Mouse (Mus musculus) embryonic facial prominence, embryonic 10.5 days (tissue): ENCODE measurements around the gene Fgd3. TPM values are rescaled to one million over a fixed set of nuclear protein-coding genes. Genes with fewer than 3 reads are reported as not detected.

Experiments
- DNase-seq: peaks from one replicate; pipeline ENCODE4 v3.0.0-alpha.2; 2017; ENCODE audit warnings: low spot score
- H3K27ac ChIP-seq: fragments of 300-500 bp; sonication (generic); replicated peaks from 2 replicates; pipeline ENCODE4 v1.5.1; 2016; ENCODE audit warnings: mild to moderate bottlenecking
- H3K27me3 ChIP-seq: fragments of 300-500 bp; sonication (generic); replicated peaks from 2 replicates; pipeline ENCODE4 v1.6.1; 2016; ENCODE audit warnings: low read depth, mild to moderate bottlenecking; ENCODE audit not compliant: poor library complexity, severe bottlenecking
- H3K36me3 ChIP-seq: fragments of 300-500 bp; sonication (generic); replicated peaks from 2 replicates; pipeline ENCODE4 v1.6.1; 2016; ENCODE audit warnings: mild to moderate bottlenecking, moderate library complexity
- H3K4me1 ChIP-seq: fragments of 300-500 bp; sonication (generic); 2 replicates; pipeline ENCODE4 v1.6.1; 2016
- H3K4me3 ChIP-seq: fragments of 300-500 bp; sonication (generic); 2 replicates; pipeline ENCODE4 v1.5.1; 2016; ENCODE audit warnings: mild to moderate bottlenecking, moderate library complexity
- H3K9me3 ChIP-seq: fragments of 300-500 bp; sonication (generic); 2 replicates; pipeline ENCODE4 v1.6.1; 2016; ENCODE audit warnings: mild to moderate bottlenecking
- WGBS: fragments of 180-500 bp; shearing (Covaris S2); methylation state at CpG from one replicate; pipeline ENCODE4 v1.1.7; 2016; 5-methylcytosine and 5-hydroxymethylcytosine counted together
- polyA plus RNA-seq: library from polyadenylated mRNA; unstranded; fragments of >200 nt; fragmentation: Nextera tagmentation; extraction: Ambion mirVana; gene quantifications from 2 replicates; pipeline ENCODE4 v1.2.1, GENCODE M21; 2016

Gene Fgd3
- polyA plus RNA-seq, 1 experiment from 2014 or later = 1.3 TPM

- WGBS = 74% methylated on average over 2 of the region's 2 CpGs
- Histone ChIP-seq H3K27ac (no peak overlapping the region), H3K4me1 (peaks cover 24% of the 10 kb centered on the region), H3K9me3 (no peaks in the 10 kb centered on the region), H3K36me3 (no peaks in the 10 kb centered on the region), H3K4me3 (no peak overlapping the region), H3K27me3 (peaks cover 36% of the 10 kb centered on the region)
- no peak for DNase-seq
These were observed 68.0 kb downstream of the Fgd3 start for GRCm38 (mm10) chr13:49252113-49252512.

GRCm38 (mm10) chr13:49250716-49251517, 69.2 kb downstream of the Fgd3 start:
- Histone ChIP-seq H3K27me3 (peaks cover 48% of the 10 kb centered on the region), H3K27ac (no peak overlapping the region), H3K9me3 (no peaks in the 10 kb centered on the region), H3K4me1 (peaks cover 21% of the 10 kb centered on the region), H3K4me3 (no peak overlapping the region), H3K36me3 (no peaks in the 10 kb centered on the region)
- no peak for DNase-seq
- 26% methylated on average over 4 of the region's 4 CpGs for WGBS

- Histone ChIP-seq H3K27ac (no peak overlapping the region), H3K9me3 (no peaks in the 10 kb centered on the region), H3K4me3 (no peak overlapping the region), H3K27me3 (peaks cover 60% of the 10 kb centered on the region), H3K36me3 (no peaks in the 10 kb centered on the region), H3K4me1 (peaks cover 30% of the 10 kb centered on the region)
- DNase-seq = no peak
- 72% methylated on average over 2 of the region's 2 CpGs for WGBS
These were observed 70.5 kb downstream of the Fgd3 start for GRCm38 (mm10) chr13:49249634-49250033.

DNA sequence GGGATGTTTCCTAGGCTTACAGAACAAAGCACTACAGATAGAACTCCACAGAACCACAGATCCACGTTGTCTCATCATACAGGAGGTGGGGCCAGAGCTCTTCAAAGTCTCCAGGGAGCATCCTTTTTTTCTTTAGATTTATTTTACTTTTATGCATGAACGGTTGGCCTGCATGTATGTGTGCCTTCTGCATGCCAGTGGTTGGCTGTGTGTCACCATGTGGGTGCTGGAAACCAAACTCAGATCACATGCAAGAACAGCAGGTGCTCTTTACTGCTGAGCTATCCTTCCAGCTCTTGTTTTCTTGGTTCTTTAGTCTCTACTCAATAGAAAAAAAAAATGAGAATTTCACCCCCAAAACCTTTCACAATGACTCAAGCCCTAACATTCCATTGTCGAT, 71.2 kb downstream of the Fgd3 start:
- H3K36me3 ChIP-seq = no peaks in the 10 kb centered on the region
- no peak for DNase-seq
- H3K9me3 ChIP-seq = no peaks in the 10 kb centered on the region
- peaks cover 30% of the 10 kb centered on the region for H3K4me1 ChIP-seq
- peaks cover 67% of the 10 kb centered on the region for H3K27me3 ChIP-seq
- 66% methylated on average over 3 of the region's 3 CpGs for WGBS
- no peak overlapping the region for H3K27ac ChIP-seq
- H3K4me3 ChIP-seq = no peak overlapping the region

GRCm38 (mm10) chr13:49248467-49248862, 71.6 kb downstream of the Fgd3 start, which contains the start of gene Susd3:
Susd3 (minus strand) TSS chr13:49248706.
- Histone ChIP-seq H3K4me3 (peak within 1 kb of the TSS; percentile 61), H3K27me3 (peaks cover 71% of the 10 kb centered on the region), H3K36me3 (no peaks in the 10 kb centered on the region), H3K4me1 (peaks cover 30% of the 10 kb centered on the region), H3K27ac (peak within 1 kb of the TSS; percentile 31), H3K9me3 (no peaks in the 10 kb centered on the region)
- DNase-seq = no peak
- WGBS = 18% methylated on average over 8 of the region's 8 CpGs

- Histone ChIP-seq H3K27me3 (peaks cover 74% of the 10 kb centered on the region), H3K36me3 (no peaks in the 10 kb centered on the region), H3K4me3 (peak overlapping the region; percentile 61), H3K9me3 (no peaks in the 10 kb centered on the region), H3K27ac (peak overlapping the region; percentile 31), H3K4me1 (peaks cover 30% of the 10 kb centered on the region)
- DNase-seq = peak; percentile 72
- WGBS = 2% methylated on average over 58 of the region's 58 CpGs
These were observed 72.2 kb downstream of the Fgd3 start for GRCm38 (mm10) chr13:49247740-49248466.

DNA sequence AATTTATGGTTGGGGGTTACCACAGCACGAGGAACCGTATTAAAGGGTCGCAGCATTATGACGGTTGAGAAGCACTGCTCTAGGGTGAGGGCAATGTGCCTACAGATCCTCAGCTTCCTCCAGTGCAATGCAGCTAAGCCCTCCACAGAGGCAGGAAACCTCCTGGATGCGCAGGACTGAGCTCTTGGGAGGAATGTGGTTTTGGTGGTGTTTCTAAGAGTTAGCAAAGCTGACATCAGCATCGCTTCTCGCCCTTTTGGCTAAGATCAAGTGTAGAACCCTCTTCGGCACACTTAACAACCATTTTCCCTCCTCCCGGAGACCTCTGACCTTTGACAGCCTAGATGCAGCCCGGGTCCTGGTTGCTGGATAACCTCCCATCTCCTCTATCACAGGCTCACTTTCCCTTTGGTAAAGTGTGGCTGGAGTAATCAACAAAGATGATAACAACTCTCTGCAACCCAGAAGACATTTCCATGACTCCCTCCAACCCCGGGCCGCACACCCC, 72.8 kb downstream of the Fgd3 start:
- Histone ChIP-seq H3K9me3 (no peaks in the 10 kb centered on the region), H3K27ac (peak overlapping the region; percentile 31; the same call in 1 of the 2 replicates), H3K4me1 (peaks cover 35% of the 10 kb centered on the region), H3K4me3 (peak overlapping the region; percentile 61), H3K36me3 (no peaks in the 10 kb centered on the region), H3K27me3 (peaks cover 71% of the 10 kb centered on the region)
- DNase-seq = no peak
- WGBS = 31% methylated on average over 12 of the region's 12 CpGs

DNA sequence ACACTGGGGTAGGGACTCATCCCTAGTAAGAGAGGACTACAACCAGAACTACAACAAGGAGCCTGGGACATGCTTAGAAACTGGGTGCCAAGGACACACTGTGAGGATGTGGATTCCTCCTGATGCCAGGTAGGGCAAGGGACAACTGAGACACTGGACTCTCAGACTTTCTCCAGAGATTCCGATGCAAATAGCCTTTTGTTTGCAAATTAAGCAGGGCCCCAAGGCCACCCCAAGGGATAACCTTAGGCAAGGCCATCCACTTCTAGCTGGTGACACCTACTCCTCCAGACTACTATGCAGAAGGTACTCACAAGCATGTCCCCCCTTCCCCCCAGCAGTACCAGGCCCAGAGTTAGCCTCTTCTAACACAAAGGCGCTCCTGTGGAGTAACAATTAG, 73.5 kb downstream of the Fgd3 start:
- no peaks in the 10 kb centered on the region for H3K36me3 ChIP-seq
- H3K4me1 ChIP-seq = peaks cover 37% of the 10 kb centered on the region
- peaks cover 71% of the 10 kb centered on the region for H3K27me3 ChIP-seq
- H3K9me3 ChIP-seq = no peaks in the 10 kb centered on the region
- no peak overlapping the region for H3K4me3 ChIP-seq
- WGBS = 51% methylated on average over 2 of the region's 2 CpGs
- no peak overlapping the region for H3K27ac ChIP-seq
- DNase-seq = no peak

- H3K27me3 ChIP-seq = peaks cover 71% of the 10 kb centered on the region
- H3K9me3 ChIP-seq = no peaks in the 10 kb centered on the region
- peaks cover 36% of the 10 kb centered on the region for H3K4me1 ChIP-seq
- H3K4me3 ChIP-seq = no peak overlapping the region
- 80% methylated on average over 3 of the region's 3 CpGs for WGBS
- H3K36me3 ChIP-seq = no peaks in the 10 kb centered on the region
- no peak for DNase-seq
- H3K27ac ChIP-seq = no peak overlapping the region
These were observed 74.1 kb downstream of the Fgd3 start for GRCm38 (mm10) chr13:49246011-49246410.

DNA sequence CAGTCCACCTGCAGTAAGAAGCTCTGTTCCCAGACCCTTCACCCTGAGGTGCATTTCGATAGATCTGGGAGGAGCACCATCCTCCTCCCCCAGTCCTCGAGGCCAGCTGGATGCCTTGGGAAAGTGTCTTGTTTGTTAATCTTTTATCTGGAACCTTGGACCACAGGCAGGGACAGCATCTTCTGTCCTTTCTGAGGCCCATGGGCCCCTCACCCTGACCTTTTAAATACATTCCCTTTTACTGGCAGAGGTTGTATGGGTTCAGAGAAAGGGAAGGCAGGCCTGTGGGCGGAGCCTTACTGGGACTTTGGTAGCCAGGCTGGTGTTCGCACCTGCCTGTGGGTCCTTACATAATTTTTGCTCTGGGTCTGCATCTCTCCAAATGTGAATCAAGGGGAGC, 74.9 kb downstream of the Fgd3 start:
- no peak for DNase-seq
- Histone ChIP-seq H3K36me3 (no peaks in the 10 kb centered on the region), H3K27ac (no peak overlapping the region), H3K4me3 (no peak overlapping the region), H3K9me3 (no peaks in the 10 kb centered on the region), H3K4me1 (peaks cover 32% of the 10 kb centered on the region), H3K27me3 (peaks cover 69% of the 10 kb centered on the region)
- WGBS = 57% methylated on average over 4 of the region's 4 CpGs

DNA sequence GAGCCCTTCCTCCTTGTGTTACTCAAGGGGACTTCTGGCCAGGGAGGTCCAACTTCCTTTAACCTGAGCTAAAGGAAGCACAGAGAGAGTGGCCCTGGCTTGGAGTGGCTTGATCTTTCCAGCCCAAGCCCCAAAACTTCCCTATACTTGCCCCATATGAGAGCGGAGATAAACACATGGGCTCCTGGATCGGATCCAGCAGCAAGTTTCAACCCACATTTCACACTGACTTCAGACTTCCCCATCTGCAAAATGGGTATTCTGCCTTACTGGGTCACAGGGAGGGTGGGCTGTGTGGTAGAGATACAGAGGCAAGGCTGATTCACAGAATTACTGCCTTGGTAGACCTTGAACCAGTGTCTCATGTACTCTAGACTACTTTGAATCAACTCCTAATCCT, 76.6 kb downstream of the Fgd3 start:
- Histone ChIP-seq H3K9me3 (no peaks in the 10 kb centered on the region), H3K4me1 (peaks cover 30% of the 10 kb centered on the region), H3K4me3 (no peak overlapping the region), H3K27me3 (peaks cover 52% of the 10 kb centered on the region), H3K27ac (no peak overlapping the region), H3K36me3 (no peaks in the 10 kb centered on the region)
- 90% methylated on average over 2 of the region's 2 CpGs for WGBS
- DNase-seq = no peak

DNA sequence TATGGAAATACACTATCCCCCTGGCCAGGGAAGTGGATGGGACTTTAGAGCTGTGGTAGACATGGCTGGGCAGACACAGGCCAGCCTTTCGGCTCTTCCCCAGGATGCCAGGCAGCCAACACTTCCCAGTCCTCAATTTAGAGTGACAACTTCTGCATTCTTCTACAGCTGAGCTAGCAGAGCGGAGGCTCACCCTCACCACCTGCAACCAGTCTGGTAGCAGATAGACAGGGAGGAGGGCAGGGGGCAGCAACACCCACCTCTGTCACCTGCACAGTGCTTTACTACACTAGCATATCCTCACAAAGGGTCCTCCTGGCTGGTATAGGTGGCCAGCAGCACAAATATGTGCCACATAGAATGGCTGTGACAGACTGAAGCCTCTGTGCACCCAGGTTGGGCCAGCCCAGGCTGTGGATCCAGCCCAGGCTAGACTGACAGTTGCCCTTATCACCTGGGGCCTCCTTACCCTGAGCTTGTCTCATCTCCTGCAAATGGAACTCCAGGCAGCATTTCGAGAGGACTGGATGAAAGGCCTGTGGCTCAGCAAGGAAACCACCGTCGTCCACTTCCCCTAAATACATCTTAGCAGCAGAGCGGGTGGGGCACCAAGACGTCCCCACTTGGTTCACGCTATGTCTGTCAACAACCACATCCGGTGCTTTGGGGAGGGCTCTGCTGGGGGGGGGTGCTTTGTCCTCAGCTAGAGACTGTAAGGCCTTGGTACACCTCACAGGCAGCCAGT, 77.6 kb downstream of the Fgd3 start:
- 67% methylated on average over 9 of the region's 9 CpGs for WGBS
- no peak overlapping the region for H3K4me3 ChIP-seq
- no peak overlapping the region for H3K27ac ChIP-seq
- no peaks in the 10 kb centered on the region for H3K36me3 ChIP-seq
- H3K9me3 ChIP-seq = no peaks in the 10 kb centered on the region
- DNase-seq = no peak
- H3K27me3 ChIP-seq = peaks cover 42% of the 10 kb centered on the region
- peaks cover 20% of the 10 kb centered on the region for H3K4me1 ChIP-seq
